Mouse (Mus musculus): ENCODE results near the gene Adamts4.

Adamts4 gene

DNA sequence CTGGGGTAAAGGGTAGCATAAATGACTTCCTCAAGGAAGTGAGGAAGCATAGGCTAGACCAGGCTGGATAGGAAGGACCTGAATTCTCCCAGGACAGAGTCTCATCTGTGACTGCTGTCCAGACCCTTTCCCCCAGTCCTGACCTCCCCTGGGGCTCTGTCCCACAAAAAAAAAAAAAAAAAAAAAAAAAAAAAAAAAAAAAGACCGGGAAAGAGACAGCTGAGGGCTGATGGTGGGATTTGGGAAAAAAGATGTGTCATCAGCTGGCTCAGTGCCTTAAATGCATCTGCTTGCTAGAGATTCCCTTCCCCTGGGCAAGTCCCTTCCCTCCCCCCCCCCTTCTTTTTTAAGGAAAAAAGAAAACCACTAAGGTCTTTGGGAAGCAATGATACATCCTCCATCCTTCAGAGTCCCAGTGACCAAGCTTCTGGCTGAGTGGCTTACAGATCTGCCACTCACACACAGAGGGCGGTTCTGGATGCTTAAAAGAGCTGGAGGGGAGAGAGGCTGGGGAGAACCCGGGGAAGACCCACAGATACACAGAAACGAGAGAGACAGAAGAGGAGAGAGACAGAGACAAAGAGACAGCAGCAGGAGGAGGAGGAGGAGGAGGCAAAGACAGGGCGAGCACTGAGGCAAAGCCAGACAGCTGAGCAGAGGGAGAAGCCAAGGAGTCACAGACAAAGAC is at the start of gene Adamts4:
Gene Adamts4, plus strand, starts transcription at position 509 of the 688 bp plus-strand sequence.
- DNase-seq (ENCODE audit: low spot score in 2 of 2), result peak; percentile 34

DNA sequence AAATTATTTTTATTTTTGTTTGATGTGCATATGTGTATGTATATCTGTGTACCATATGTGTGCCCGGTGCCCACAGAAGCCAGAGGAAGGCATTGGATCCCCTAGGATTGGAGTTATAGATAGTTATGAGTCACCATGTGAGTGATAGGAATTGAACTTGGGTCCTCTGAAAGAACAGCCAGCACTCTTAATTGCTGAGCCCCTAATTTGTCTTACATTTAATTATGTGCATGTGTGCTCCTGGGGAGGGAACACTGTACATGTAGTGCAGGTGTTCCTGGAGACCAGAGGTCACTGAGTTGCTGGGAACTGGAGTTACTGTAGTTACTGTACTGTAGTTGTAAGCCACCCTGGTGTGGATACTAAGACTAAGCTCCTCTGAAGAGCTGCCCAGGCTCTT is 49.5 kb upstream of the Adamts4 start:
- DNase-seq (ENCODE audit: low spot score in 2 of 2), result no peak

- no peak for DNase-seq (ENCODE audit: low spot score in 2 of 2)
Measured at GRCm38 (mm10) chr1:171203471-171204248, 46.6 kb upstream of the Adamts4 start.

DNA sequence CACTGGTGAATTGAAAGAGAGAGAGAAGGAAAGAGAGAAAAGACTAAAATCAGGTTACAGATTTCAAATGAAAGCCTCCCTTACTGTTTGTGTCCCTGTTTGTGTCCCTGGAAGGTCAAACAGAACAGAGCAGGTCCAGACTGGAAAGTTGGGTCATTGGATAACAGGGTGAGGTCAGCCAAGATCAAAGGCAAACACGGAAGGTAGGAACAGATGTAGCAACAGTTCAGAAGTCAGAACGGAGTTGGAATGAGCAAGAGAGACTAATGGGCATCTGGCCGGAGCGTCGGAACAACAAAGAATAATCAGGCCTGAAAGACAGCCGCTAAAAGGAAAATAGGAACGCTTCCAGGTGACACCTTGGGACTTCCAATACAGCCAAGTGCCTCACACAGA is 46.0 kb upstream of the Adamts4 start:
- no peak for DNase-seq (ENCODE audit: low spot score in 2 of 2)

- no peak for DNase-seq (ENCODE audit: low spot score in 2 of 2)
Measured at GRCm38 (mm10) chr1:171205704-171206493, 44.3 kb upstream of the Adamts4 start.

- no peak for DNase-seq (ENCODE audit: low spot score in 2 of 2)
Measured at GRCm38 (mm10) chr1:171209409-171209808, 40.8 kb upstream of the Adamts4 start.

GRCm38 (mm10) chr1:171212854-171213253 is 37.4 kb upstream of the Adamts4 start:
- DNase-seq (ENCODE audit: low spot score in 2 of 2), result no peak

- DNase-seq (ENCODE audit: low spot score in 2 of 2), result no peak
Measured at GRCm38 (mm10) chr1:171213801-171214496, 36.3 kb upstream of the Adamts4 start, which contains the start of gene Nr1i3. TSS of gene Nr1i3 (plus strand) at chr1:171213970.

- no peak for DNase-seq (ENCODE audit: low spot score in 2 of 2)
Measured at GRCm38 (mm10) chr1:171216241-171216955, 33.8 kb upstream of the Adamts4 start.

GRCm38 (mm10) chr1:171220871-171221270 is 29.4 kb upstream of the Adamts4 start:
- peak; percentile 75 to 86 for DNase-seq (ENCODE audit: low spot score in 2 of 2)

- DNase-seq (ENCODE audit: low spot score in 2 of 2), result no peak
Measured at GRCm38 (mm10) chr1:171221281-171222193, 28.7 kb upstream of the Adamts4 start.

- DNase-seq (ENCODE audit: low spot score in 2 of 2), result peak; percentile 96 to 98
Measured at GRCm38 (mm10) chr1:171222238-171223155, 27.7 kb upstream of the Adamts4 start, which contains the start of gene Tomm40l. TSS of gene Tomm40l (minus strand) at chr1:171222514.

DNA sequence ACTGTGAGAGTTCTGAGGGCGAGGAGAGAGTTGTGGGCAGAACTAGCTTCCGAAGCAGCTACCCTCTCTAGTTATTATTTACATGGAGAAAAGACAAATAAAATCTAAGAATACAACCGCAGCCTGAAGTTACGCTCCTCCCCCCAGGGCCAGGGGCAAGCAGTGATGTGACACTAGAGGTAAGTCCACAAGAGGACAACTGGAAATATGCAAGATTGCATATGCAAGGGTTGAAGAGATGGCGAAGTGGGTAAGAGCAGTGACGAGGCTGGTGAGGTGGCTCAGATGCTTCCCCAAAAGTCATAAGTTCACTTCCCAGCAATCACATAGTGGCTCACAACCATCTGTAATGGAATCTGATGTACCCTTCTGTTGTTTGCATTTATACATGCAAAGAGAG is 27.1 kb upstream of the Adamts4 start:
- DNase-seq (ENCODE audit: low spot score in 2 of 2), result no peak

- no peak for DNase-seq (ENCODE audit: low spot score in 2 of 2)
Measured at GRCm38 (mm10) chr1:171223796-171224195, 26.4 kb upstream of the Adamts4 start.

GRCm38 (mm10) chr1:171224857-171225256 is 25.4 kb upstream of the Adamts4 start, which contains the start of gene Apoa2:
TSS of gene Apoa2 (plus strand) at chr1:171225054.
- DNase-seq (ENCODE audit: low spot score in 2 of 2), result no peak

DNA sequence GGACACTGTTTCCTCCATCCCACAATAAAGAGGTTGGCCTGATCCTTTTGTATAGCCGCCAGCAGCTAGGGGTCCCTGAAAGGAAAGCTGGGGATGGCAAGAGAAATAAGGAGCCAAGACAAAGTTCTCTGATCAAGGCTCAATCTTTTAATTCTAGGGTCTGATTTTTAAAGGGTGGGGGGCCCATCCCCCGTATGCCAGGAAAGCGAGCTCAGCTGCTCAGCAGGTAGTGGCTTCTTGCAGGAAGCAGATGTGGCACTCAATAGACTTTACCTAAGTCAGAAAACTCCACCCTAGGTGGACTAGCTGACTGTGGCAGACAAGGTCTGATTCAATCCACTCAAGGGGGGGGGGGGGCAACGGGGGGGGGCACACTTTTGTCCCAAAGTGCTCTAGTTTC is 23.4 kb upstream of the Adamts4 start:
- no peak for DNase-seq (ENCODE audit: low spot score in 2 of 2)

GRCm38 (mm10) chr1:171227879-171228278 is 22.3 kb upstream of the Adamts4 start:
- no peak for DNase-seq (ENCODE audit: low spot score in 2 of 2)

- no peak for DNase-seq (ENCODE audit: low spot score in 2 of 2)
Measured at GRCm38 (mm10) chr1:171229750-171230149, 20.5 kb upstream of the Adamts4 start.

- no peak for DNase-seq (ENCODE audit: low spot score in 2 of 2)
Measured at GRCm38 (mm10) chr1:171230215-171230614, 20.0 kb upstream of the Adamts4 start.

Data from right cerebral cortex, postnatal 36 days (tissue).